Mouse (Mus musculus): Measurements from ENCODE around the gene Tex22.

Tex22 gene

GRCm38 (mm10) chr12:113103846-113104451 lies 29.6 kb downstream of the Tex22 start:
- peak; percentile 56 for DNase-seq

- DNase-seq, result no peak
Measured at GRCm38 (mm10) chr12:113106386-113106785, 32.1 kb downstream of the Tex22 start.

- DNase-seq, result no peak
Measured at GRCm38 (mm10) chr12:113107431-113108124, 33.3 kb downstream of the Tex22 start.

GRCm38 (mm10) chr12:113108528-113109283 lies 34.4 kb downstream of the Tex22 start:
- DNase-seq, result no peak

DNA sequence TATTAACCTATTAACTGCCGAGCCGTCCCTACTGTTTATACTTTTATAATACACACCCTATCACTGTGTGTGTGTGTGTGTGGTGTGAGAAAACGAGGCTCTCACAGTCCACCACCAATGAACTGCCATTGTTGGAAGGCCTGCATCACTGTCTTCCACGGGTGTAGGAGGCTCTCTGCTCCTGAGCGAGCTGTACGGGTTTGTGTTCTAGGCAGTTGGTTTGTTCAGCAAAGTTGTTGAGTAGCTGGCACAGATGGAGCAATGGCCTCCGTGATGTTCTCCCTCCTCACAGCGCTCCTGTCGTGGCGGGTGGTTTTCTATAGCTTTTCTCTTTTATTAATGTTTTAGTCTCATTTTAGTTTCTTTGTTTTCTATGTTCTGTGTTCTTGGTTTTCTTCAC lies 35.5 kb downstream of the Tex22 start:
- no peak for DNase-seq

GRCm38 (mm10) chr12:113114141-113114540 lies 39.8 kb downstream of the Tex22 start:
- DNase-seq, result no peak

DNA sequence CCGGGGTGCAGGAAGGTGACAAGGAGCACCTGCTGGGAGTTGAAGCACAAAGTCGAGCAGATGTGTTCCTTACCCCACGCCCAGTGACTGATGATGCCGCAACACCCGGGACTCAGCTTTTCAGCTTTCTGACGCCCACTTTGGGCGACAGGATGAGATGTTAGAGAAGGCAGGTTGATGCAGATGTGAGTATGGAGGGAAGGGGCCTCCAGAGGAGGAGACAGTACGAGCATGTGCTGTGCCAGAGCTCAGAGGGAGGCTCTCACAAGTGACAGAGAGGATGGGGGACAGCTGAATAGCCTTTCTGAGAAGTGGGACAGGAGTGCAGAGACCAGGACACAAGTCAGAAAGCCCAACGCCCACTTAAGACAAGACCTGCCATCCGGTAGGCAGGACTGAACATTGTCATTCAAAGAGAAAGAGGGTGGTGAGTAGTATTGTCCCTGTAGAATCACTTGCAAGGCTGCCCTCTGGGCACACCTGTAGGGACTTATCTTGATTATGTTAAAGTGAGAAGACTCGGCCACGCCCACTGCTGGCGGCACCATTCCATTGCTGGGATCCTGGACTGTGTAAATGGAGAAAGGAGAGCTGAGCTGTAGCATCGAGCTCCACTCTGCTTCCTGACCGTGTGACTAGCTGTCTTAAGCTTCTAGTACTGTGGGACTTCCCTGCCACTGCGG lies 40.7 kb downstream of the Tex22 start:
- no peak for DNase-seq

DNA sequence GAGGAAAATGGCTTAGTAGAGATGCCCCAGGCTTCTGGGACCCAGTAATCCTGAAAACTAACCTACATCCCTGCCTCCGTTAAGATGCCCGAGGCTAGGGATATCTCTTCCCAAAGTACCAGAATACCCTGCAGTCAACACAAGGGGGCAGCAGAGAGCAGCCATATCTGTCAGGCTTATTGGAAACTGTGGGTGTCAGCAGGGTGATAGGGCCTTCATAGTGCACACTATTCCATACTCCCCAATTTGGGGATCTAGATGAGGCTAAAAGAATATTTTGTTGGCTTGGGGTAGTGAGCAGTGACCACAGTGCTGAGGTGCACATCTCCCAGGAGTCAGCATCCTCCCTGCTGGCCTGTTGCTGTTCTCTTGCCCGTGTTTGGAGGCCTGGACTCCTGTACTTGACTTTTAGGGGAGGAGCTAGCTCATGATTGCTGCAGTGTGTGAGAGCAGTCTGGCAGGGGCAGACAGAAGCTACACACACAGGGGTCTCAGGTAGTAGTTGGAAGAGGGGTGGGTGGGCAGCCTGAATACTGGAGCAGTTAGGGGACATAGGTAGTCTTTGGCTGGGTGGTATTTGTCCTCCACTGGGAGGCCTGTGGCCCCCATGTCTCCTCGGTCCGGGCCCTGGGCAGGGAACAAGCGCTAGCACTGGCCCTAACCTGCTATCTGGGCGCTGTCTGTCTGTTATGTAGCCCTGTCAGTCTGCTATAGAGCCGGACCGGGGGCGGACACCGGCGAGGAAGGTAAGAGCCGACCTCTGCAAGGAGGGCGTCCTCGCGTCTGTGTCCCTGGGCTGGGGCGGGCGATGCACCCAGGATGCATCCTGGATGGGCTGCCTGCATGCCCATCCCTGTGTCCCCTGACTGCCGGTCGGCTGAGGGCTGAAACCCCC lies 45.5 kb downstream of the Tex22 start:
- peak; percentile 72 for DNase-seq

DNA sequence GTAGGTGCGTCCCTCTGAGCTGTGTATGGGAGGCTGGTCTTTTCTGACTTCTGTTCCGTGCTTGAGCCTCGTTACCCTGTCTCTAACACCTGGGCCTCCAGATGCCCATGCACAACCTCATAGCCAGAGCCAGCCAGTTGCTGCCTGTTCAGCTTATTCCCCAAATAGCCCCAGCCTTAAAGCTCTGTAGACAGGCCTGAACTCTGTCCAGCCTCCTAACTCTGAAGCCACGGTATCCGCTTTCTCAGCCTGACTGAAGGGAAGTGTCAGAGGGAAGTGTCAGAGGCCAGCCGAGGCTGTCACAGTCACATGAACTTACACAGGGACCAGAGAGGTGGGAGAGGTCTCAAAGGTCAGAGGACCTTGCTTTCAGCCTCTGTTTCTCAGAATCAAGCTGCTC lies 50.4 kb downstream of the Tex22 start:
- no peak for DNase-seq

DNA sequence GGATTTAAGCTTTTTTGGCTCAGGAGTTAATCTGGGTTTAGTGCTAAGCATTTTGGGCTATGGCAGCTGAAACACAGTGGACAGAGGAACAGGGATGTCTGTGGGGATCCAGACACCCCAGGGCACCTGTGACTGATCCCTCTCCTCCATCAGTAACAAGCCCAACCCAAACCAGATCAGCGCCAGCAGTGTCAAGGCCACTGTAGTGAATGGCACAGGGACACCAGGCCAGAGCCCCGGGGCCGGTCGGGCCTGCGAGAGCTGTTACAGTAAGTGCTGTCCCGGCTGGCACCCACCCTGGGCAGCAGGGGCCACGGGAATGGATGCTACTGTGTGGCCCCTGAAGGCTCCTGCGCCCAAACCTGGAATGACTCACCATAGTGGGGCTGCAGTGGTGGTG lies 56.4 kb downstream of the Tex22 start:
- no peak for DNase-seq

DNA sequence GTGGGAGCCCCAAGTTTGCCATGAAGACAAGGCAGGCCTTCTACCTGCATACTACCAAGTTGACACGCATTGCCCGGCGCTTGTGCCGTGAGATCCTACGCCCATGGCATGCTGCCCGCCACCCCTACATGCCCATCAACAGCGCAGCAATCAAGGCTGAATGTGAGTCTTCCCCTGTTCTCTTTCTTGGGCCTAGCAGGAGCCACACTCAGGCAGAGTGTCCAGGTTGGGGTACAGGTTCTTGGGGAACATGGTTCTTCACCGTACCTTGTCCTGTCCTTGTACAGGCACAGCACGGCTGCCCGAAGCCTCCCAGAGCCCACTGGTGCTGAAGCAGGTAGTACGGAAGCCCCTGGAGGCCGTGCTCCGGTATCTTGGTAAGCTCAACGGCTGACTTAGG lies 57.3 kb downstream of the Tex22 start:
- no peak for DNase-seq

- DNase-seq, result peak; percentile 31
Measured at GRCm38 (mm10) chr12:113132567-113132966, 58.3 kb downstream of the Tex22 start.

DNA sequence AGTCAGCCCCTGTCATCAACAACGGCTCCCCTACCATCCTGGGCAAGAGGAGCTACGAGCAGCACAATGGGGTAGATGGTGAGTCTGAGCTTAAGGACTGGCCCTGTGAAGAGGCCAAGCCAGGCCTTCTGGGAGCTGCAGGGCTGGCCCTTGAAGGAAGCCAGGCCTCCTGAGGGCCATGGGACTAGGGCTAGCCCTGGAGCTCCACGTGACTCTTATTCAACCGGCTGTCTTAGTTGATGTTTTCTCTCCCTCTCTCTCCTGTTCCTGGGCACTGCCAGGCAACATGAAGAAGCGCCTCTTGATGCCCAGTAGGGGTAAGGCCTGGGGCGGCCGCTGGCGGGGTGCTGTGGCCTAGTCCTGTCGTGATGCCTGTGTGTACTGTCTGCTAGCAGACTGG lies 59.0 kb downstream of the Tex22 start:
- no peak for DNase-seq

GRCm38 (mm10) chr12:113133861-113134403 lies 59.6 kb downstream of the Tex22 start:
- no peak for DNase-seq

DNA sequence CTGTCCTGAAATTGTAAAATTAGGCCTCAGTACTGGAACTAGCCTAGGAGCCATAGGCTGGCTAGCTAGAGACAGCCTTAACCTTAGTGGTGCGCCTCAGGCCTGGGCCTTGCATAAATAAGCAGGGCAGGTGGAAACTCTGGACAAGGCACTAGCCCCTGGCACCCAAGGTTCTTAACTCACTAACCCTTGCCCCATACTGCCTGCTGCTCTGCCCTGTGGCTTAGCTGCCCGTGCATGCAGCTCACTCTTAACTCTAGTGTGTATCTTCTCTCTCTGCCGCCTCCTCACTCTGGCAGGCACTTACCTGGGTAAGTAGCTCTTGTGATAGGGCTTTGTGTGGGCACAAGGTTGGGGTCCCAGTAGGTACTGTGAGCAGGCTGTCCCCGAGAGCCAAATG lies 60.2 kb downstream of the Tex22 start:
- DNase-seq, result no peak

DNA sequence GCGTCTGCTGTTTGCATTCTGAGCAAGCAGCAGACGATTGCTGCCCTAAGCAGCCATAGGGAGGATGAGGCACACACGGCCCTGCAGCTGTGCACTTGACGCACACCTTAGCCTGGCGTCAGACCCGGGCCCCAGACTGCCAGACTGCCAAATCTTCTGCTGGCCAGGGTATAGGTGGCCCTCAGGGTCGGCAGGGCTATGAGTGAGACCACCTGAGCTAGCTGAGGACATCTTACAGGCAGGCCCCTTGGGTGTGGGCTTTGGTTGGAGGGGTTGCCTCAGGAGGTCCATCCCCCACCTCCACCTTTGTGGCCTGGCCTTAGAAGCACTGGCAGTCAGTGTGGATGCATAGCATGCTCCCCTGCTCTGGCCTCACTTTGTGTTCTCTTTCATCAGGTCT lies 61.1 kb downstream of the Tex22 start:
- no peak for DNase-seq

DNA sequence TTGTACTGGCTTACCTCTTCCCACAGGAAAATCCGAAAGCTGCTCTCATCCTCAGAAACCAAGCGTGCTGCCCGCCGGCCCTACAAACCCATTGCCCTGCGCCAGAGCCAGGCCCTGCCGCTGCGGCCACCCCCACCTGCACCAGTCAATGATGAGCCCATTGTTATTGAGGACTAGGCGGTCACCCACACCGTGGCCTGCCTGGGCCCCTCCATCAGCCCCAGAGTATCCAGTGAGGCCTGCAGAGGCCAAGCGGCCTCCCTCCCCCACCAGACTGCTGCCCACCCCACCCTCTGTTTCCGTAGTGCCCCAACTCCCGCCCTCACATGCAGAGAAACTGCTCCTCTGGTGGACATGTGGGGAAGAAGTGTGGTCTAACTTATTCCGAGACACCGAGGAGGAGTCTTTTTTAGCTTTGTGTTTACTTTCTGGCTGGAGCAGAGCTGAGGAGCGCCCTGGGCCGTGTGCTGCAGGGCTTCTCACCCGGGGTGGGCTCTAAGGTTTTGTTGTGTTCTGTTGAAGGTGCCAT lies 62.3 kb downstream of the Tex22 start:
- DNase-seq, result no peak

- DNase-seq, result no peak
Measured at GRCm38 (mm10) chr12:113137260-113138213, 63.2 kb downstream of the Tex22 start.

DNA sequence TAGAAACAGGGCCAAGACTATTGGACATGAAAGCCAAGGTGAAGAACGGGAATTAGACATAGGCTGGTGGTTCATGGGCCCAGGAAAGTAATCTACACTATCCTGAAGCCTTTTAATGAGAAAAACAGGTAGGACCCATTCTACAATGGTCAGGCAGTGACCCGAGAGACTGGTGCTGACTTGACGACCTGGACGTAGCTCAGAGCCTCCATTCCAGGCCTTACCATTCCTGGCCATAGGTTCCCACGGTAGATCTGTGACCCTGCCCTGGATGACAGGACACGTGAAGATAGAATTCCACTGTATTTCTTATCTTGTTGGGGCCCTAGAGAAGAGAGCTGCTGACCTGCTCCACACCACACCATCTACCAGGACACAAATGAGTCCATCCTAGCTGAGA lies 64.0 kb downstream of the Tex22 start:
- DNase-seq, result no peak

All from cerebellum, adult 9-11 months (tissue).